Mouse (Mus musculus) MEL (cell line): ENCODE results near the gene Spata19. TPM values are rescaled to one million over a fixed set of nuclear protein-coding genes. Genes with fewer than 3 reads are reported as not detected.

Source experiments
- DNase-seq: peaks from one replicate; pipeline ENCODE4 v3.0.0; 2011; ENCODE audit warnings: low read depth, low spot score
- H3K27ac ChIP-seq: 2 replicates; pipeline ENCODE4 v1.5.1; 2012; ENCODE audit warnings: low read depth, mild to moderate bottlenecking, control low read depth, low read length, moderate library complexity; ENCODE audit not compliant: control insufficient read depth
- H3K27me3 ChIP-seq, 2 experiments: fragments of 150-350 bp in 1 of 2; sonication (generic) in 1 of 2; 2 replicates each; pipeline ENCODE4 v1.6.1; 2012; ENCODE audit warnings: low read length in 2 of 2, mild to moderate bottlenecking in 2 of 2, improper control_type of control experiment in 1 of 2, moderate library complexity in 1 of 2; ENCODE audit not compliant: insufficient read depth in 2 of 2, control insufficient read depth in 1 of 2
- H3K36me3 ChIP-seq, 2 experiments: 2 replicates each; pipeline ENCODE4 v1.6.1; 2012 to 2014; ENCODE audit warnings: low read length in 2 of 2, improper control_type of control experiment in 1 of 2, inconsistent platforms in 1 of 2, mild to moderate bottlenecking in 1 of 2; ENCODE audit not compliant: insufficient read depth in 2 of 2, control insufficient read depth in 1 of 2
- H3K4me1 ChIP-seq, 2 experiments: fragments of 150-350 bp in 1 of 2; sonication (generic) in 1 of 2; 2 replicates each; pipeline ENCODE4 v1.6.1; 2012; ENCODE audit warnings: low read length in 2 of 2, improper control_type of control experiment in 1 of 2, mild to moderate bottlenecking in 1 of 2; ENCODE audit not compliant: insufficient read depth in 2 of 2, control insufficient read depth in 1 of 2
- H3K4me3 ChIP-seq, 2 experiments: fragments of 150-350 bp in 1 of 2; sonication (generic) in 1 of 2; 2 replicates each; pipeline ENCODE4 v1.5.1; 2012; ENCODE audit warnings: low read depth in 2 of 2, low read length in 2 of 2, mild to moderate bottlenecking in 2 of 2, moderate library complexity in 2 of 2, control low read depth in 1 of 2, improper control_type of control experiment in 1 of 2; ENCODE audit not compliant: control insufficient read depth in 1 of 2, insufficient read depth in 1 of 2
- H3K79me2 ChIP-seq: 2 replicates; pipeline ENCODE4 v1.6.1; 2012; ENCODE audit warnings: mild to moderate bottlenecking, low read length, moderate library complexity; ENCODE audit not compliant: control insufficient read depth, poor library complexity, insufficient read depth
- H3K9ac ChIP-seq: 2 replicates; pipeline ENCODE4 v1.6.1; 2012; ENCODE audit warnings: low read depth, mild to moderate bottlenecking, control low read depth, low read length, moderate library complexity; ENCODE audit not compliant: control insufficient read depth, poor library complexity, severe bottlenecking
- H3K9me3 ChIP-seq: fragments of 150-350 bp; sonication (generic); replicated peaks from 2 replicates; pipeline ENCODE4 v1.6.1; 2012; ENCODE audit warnings: mild to moderate bottlenecking, low read length, improper control_type of control experiment, moderate library complexity; ENCODE audit not compliant: insufficient read depth
- BHLHE40 ChIP-seq: IDR thresholded peaks from 2 replicates; pipeline ENCODE4 v1.6.1; 2012; ENCODE audit warnings: low read depth, mild to moderate bottlenecking, inconsistent platforms, low read length, improper control_type of control experiment, borderline replicate concordance
- CHD2 ChIP-seq: IDR thresholded peaks from 2 replicates; pipeline ENCODE4 v1.6.1; 2011; ENCODE audit warnings: low read length, improper control_type of control experiment
- CTCF ChIP-seq, 3 experiments: IDR thresholded peaks in 2 of 3; conservative IDR thresholded peaks in 1 of 3; 2 replicates each; pipeline ENCODE4 v1.5.1; 2011 to 2012; ENCODE audit warnings: low read length in 3 of 3, low read depth in 2 of 3, mild to moderate bottlenecking in 2 of 3, improper control_type of control experiment in 1 of 3, inconsistent platforms in 1 of 3, mixed read lengths in 1 of 3, moderate library complexity in 1 of 3; ENCODE audit not compliant: control insufficient read depth in 1 of 3, insufficient read depth in 1 of 3, poor library complexity in 1 of 3, severe bottlenecking in 1 of 3
- E2F4 ChIP-seq: IDR thresholded peaks from 2 replicates; pipeline ENCODE4 v1.6.1; 2011; ENCODE audit warnings: low read depth, low read length, improper control_type of control experiment, borderline replicate concordance
- ELF1 ChIP-seq: IDR thresholded peaks from 2 replicates; pipeline ENCODE4 v1.6.1; 2014; ENCODE audit warnings: low read depth, mild to moderate bottlenecking, inconsistent platforms, low read length, improper control_type of control experiment, moderate library complexity
- ETS1 ChIP-seq: IDR thresholded peaks from 2 replicates; pipeline ENCODE4 v1.6.1; 2012; ENCODE audit warnings: low read depth, mild to moderate bottlenecking, inconsistent platforms, low read length, improper control_type of control experiment, moderate library complexity
- GABPA ChIP-seq: IDR thresholded peaks from 2 replicates; pipeline ENCODE4 v1.6.1; 2012; ENCODE audit warnings: low read depth, mild to moderate bottlenecking, inconsistent platforms, low read length, improper control_type of control experiment, moderate library complexity
- GATA1 ChIP-seq: IDR thresholded peaks from 2 replicates; pipeline ENCODE4 v1.6.1; 2011; ENCODE audit warnings: low read depth, low read length, improper control_type of control experiment
- HCFC1 ChIP-seq: IDR thresholded peaks from 2 replicates; pipeline ENCODE4 v1.6.1; 2012; ENCODE audit warnings: low read depth, mild to moderate bottlenecking, inconsistent platforms, low read length, improper control_type of control experiment, moderate library complexity
- KAT2A ChIP-seq: conservative IDR thresholded peaks from 2 replicates; pipeline ENCODE4 v1.6.1; 2012; ENCODE audit warnings: low read depth, low read length, improper control_type of control experiment, inconsistent platforms
- MAFK ChIP-seq: IDR thresholded peaks from 2 replicates; pipeline ENCODE4 v1.6.1; 2011; ENCODE audit warnings: low read depth, mild to moderate bottlenecking, low read length, improper control_type of control experiment, borderline replicate concordance
- MAZ ChIP-seq: IDR thresholded peaks from 2 replicates; pipeline ENCODE4 v1.6.1; 2012; ENCODE audit warnings: low read depth, mild to moderate bottlenecking, inconsistent platforms, low read length, improper control_type of control experiment
- MEF2A ChIP-seq: IDR thresholded peaks from 2 replicates; pipeline ENCODE4 v1.6.1; 2014; ENCODE audit warnings: low read depth, mild to moderate bottlenecking, inconsistent platforms, low read length, improper control_type of control experiment; ENCODE audit not compliant: poor library complexity, insufficient replicate concordance, severe bottlenecking; ENCODE audit errors: extremely low read depth
- MXI1 ChIP-seq: IDR thresholded peaks from 2 replicates; pipeline ENCODE4 v1.6.1; 2011; ENCODE audit warnings: mild to moderate bottlenecking, low read depth, low read length, improper control_type of control experiment
- MYB ChIP-seq: IDR thresholded peaks from 2 replicates; pipeline ENCODE4 v1.6.1; 2011; ENCODE audit warnings: mild to moderate bottlenecking, low read depth, low read length, improper control_type of control experiment
- NELFE ChIP-seq: IDR thresholded peaks from 2 replicates; pipeline ENCODE4 v1.6.1; 2011; ENCODE audit warnings: low read depth, low read length, improper control_type of control experiment
- POLR2A ChIP-seq, 2 experiments: IDR thresholded peaks; 2 replicates each; pipeline ENCODE4 v1.6.1; 2011 to 2012; ENCODE audit warnings: low read length in 2 of 2, mild to moderate bottlenecking in 2 of 2, control low read depth in 1 of 2, improper control_type of control experiment in 1 of 2, low read depth in 1 of 2, moderate library complexity in 1 of 2; ENCODE audit not compliant: control insufficient read depth in 1 of 2, insufficient read depth in 1 of 2, poor library complexity in 1 of 2
- POLR2AphosphoS2 ChIP-seq: IDR thresholded peaks from 2 replicates; pipeline ENCODE4 v1.6.1; 2011; ENCODE audit warnings: low read length, improper control_type of control experiment
- POLR2AphosphoS5 ChIP-seq: IDR thresholded peaks from 2 replicates; pipeline ENCODE4 v1.6.1; 2012; ENCODE audit warnings: low read depth, borderline replicate concordance, mild to moderate bottlenecking, inconsistent platforms, low read length, moderate library complexity, mixed read lengths
- RAD21 ChIP-seq: IDR thresholded peaks from 2 replicates; pipeline ENCODE4 v1.6.1; 2011; ENCODE audit warnings: mild to moderate bottlenecking, low read depth, low read length, improper control_type of control experiment
- TBP ChIP-seq: IDR thresholded peaks from 2 replicates; pipeline ENCODE4 v1.8.0; 2011; ENCODE audit warnings: low read depth, low read length, improper control_type of control experiment
- TCF12 ChIP-seq: IDR thresholded peaks from 2 replicates; pipeline ENCODE4 v1.6.1; 2014; ENCODE audit warnings: low read depth, mild to moderate bottlenecking, inconsistent platforms, low read length, improper control_type of control experiment, moderate library complexity
- USF2 ChIP-seq, 2 experiments: IDR thresholded peaks; 2 replicates each; pipeline ENCODE4 v1.6.1; 2011 to 2012; ENCODE audit warnings: improper control_type of control experiment in 2 of 2, low read length in 2 of 2, borderline replicate concordance in 1 of 2, inconsistent platforms in 1 of 2, low read depth in 1 of 2, mild to moderate bottlenecking in 1 of 2; ENCODE audit not compliant: insufficient read depth in 1 of 2
- ZKSCAN1 ChIP-seq: IDR thresholded peaks from 2 replicates; pipeline ENCODE4 v1.6.1; 2012; ENCODE audit warnings: low read depth, mild to moderate bottlenecking, inconsistent platforms, low read length, improper control_type of control experiment, moderate library complexity
- ZMIZ1 ChIP-seq: IDR thresholded peaks from 2 replicates; pipeline ENCODE4 v1.6.1; 2012; ENCODE audit warnings: low read depth, mild to moderate bottlenecking, inconsistent platforms, low read length, improper control_type of control experiment, moderate library complexity
- ZNF384 ChIP-seq: IDR thresholded peaks from 2 replicates; pipeline ENCODE4 v1.6.1; 2012; ENCODE audit warnings: low read depth, mild to moderate bottlenecking, inconsistent platforms, low read length, improper control_type of control experiment
- polyA plus RNA-seq, 2 experiments: library from polyadenylated mRNA; stranded (reverse) in 1 of 2; unstranded in 1 of 2; fragments of >175 nt in 1 of 2; fragments of >200 nt in 1 of 2; gene quantifications; 2 replicates each; pipeline versions ENCODE4 v1.2.1 to v1.2.4; 2012; ENCODE audit warnings: low replicate concordance in 2 of 2, low read depth in 1 of 2; ENCODE audit not compliant: insufficient read length in 2 of 2, insufficient read depth in 1 of 2, missing spikeins in 1 of 2
- total RNA-seq: library from RNA; depleted of rRNA; stranded (reverse); fragments of 300-350 nt; gene quantifications from 2 replicates; pipeline ENCODE4 v1.2.3, GENCODE M21; 2012; rRNA removed

Spata19 gene
- not detected in 2 replicates for total RNA-seq
- not detected for polyA plus RNA-seq

GRCm38 (mm10) chr9:27396500-27396899 lies at the start of gene Spata19:
TSS of gene Spata19 (plus strand) at chr9:27396800.
- Histone ChIP-seq H3K36me3 (no peaks in the 10 kb centered on the region), H3K4me1 (no peaks in the 10 kb centered on the region), H3K27me3 (no peaks in the 10 kb centered on the region), H3K4me3 (no peak within 1 kb of the TSS), H3K9me3 (no peaks in the 10 kb centered on the region), H3K9ac (no peak within 1 kb of the TSS), H3K79me2 (no peaks in the 10 kb centered on the region), H3K27ac (no peak within 1 kb of the TSS)
- no peak for DNase-seq
- TF ChIP-seq USF2 (IDR thresholded peaks at IDR 0.05; ENCODE audit: borderline replicate concordance in 1 of 2, insufficient read depth in 1 of 2, low read depth in 1 of 2, low read length in 2 of 2), result no peak

GRCm38 (mm10) chr9:27353082-27353481 lies 43.5 kb upstream of the Spata19 start:
- Histone ChIP-seq H3K79me2 (no peaks in the 10 kb centered on the region), H3K9ac (no peak overlapping the region), H3K4me1 (no peaks in the 10 kb centered on the region), H3K27me3 (no peaks in the 10 kb centered on the region), H3K9me3 (no peaks in the 10 kb centered on the region), H3K36me3 (no peaks in the 10 kb centered on the region), H3K27ac (no peak overlapping the region), H3K4me3 (no peak overlapping the region)
- no peak for TF ChIP-seq POLR2A (IDR thresholded peaks at IDR 0.05; ENCODE audit: control insufficient read depth in 1 of 2, insufficient read depth in 1 of 2, low read depth in 1 of 2, low read length in 2 of 2, poor library complexity in 1 of 2)
- no peak for TF ChIP-seq ZMIZ1
- no peak for TF ChIP-seq TCF12
- TF ChIP-seq TBP, result no peak
- no peak for TF ChIP-seq POLR2AphosphoS2
- no peak for TF ChIP-seq MAFK
- TF ChIP-seq NELFE, result no peak
- no peak for TF ChIP-seq MYB
- no peak for TF ChIP-seq MEF2A
- no peak for TF ChIP-seq E2F4
- no peak for TF ChIP-seq CTCF (IDR thresholded peaks at IDR 0.05 in 2 of 3, conservative IDR thresholded peaks at IDR 0.05 in 1 of 3; ENCODE audit: control insufficient read depth in 1 of 3, insufficient read depth in 1 of 3, low read depth in 2 of 3, low read length in 3 of 3, poor library complexity in 1 of 3, severe bottlenecking in 1 of 3)
- no peak for TF ChIP-seq POLR2AphosphoS5
- no peak for TF ChIP-seq KAT2A
- no peak for DNase-seq

GRCm38 (mm10) chr9:27357893-27358292 lies 38.7 kb upstream of the Spata19 start:
- H3K4me1 ChIP-seq, result no peaks in the 10 kb centered on the region
- DNase-seq, result no peak

More at GRCm38 (mm10) chr9:27357893-27358292, 38.7 kb upstream of the Spata19 start:
- no peak overlapping the region for H3K4me3 ChIP-seq
- no peaks in the 10 kb centered on the region for H3K27me3 ChIP-seq
- TF ChIP-seq MAZ (no peak), BHLHE40 (no peak), GATA1 (no peak), GABPA (no peak), ELF1 (no peak), MYB (no peak), MEF2A (no peak), ZKSCAN1 (no peak), ZNF384 (no peak), MAFK (no peak), RAD21 (no peak), CHD2 (no peak), HCFC1 (no peak), MXI1 (no peak), ETS1 (no peak)
- H3K36me3 ChIP-seq, result no peaks in the 10 kb centered on the region
- no peaks in the 10 kb centered on the region for H3K79me2 ChIP-seq
- no peaks in the 10 kb centered on the region for H3K9me3 ChIP-seq
- no peak overlapping the region for H3K27ac ChIP-seq
- no peak overlapping the region for H3K9ac ChIP-seq
